Mouse (Mus musculus) embryonic fibroblast, embryonic 13.5 days (primary cell): ENCODE measurements around the gene Pigl.

Experiments
- CTCF ChIP-seq: IDR thresholded peaks from 2 replicates; pipeline ENCODE4 v1.5.1; 2011; ENCODE audit warnings: mild to moderate bottlenecking, control low read depth, low read length, moderate library complexity, borderline replicate concordance; ENCODE audit not compliant: insufficient read depth
- POLR2A ChIP-seq: IDR thresholded peaks from 2 replicates; pipeline ENCODE4 v1.6.1; 2011; ENCODE audit warnings: low read depth, mild to moderate bottlenecking, control low read depth, low read length, moderate library complexity

DNA sequence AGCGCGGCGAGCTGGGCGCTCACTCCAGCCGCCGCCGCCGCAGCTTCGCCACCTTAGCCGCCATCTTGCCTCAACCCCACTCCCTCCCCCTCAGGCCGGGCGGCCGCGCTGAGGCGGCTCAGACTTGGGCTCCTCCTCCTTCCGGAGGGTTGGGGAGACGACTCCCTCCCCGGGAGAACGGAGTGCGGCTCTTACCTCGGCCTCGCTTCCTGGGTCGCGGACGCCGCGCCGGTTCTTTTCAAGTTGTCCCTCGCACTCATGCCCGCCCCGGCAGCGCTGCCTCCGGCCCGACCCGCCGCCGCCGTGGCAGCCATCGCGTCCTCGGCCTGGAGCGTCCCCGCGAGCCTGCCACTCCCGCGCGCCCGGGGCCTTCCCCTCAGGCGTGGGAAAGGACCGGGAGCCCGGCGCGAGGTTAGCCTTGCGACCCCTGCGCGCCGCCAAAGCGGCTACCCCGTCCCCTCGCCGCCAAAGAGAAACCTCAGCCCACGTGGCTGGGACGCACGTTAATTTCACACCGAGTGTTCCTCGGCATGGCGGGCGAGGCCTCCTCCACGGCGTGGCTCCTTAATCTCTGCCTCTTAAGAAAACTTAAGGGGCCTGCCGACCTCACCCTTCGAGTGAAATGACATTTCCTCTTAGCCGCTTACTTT lies 894 bp upstream of the Pigl start:
- TF ChIP-seq CTCF (no peak), POLR2A (peak; percentile 90)
